Mouse (Mus musculus) lung, adult 2 months (tissue): Measurements from ENCODE around the gene Vmn2r68. TPM values are rescaled to one million over a fixed set of nuclear protein-coding genes. Genes with fewer than 3 reads are reported as not detected.

Experiments
- DNase-seq: peaks from one replicate; pipeline ENCODE4 v3.0.0; 2022
- H3K4me1 ChIP-seq: fragments of 200-500 bp; 2 replicates; pipeline ENCODE4 v1.6.1; 2011; ENCODE audit warnings: low read length; ENCODE audit not compliant: control insufficient read depth, insufficient read depth
- H3K4me3 ChIP-seq: fragments of 200-500 bp; replicated peaks from 2 replicates; pipeline ENCODE3; 2011; ENCODE audit warnings: low read depth, mild to moderate bottlenecking, control low read depth, low read length; ENCODE audit errors: extremely low read depth
- CTCF ChIP-seq: fragments of 200-500 bp; IDR thresholded peaks from 2 replicates; pipeline ENCODE4 v1.5.1; 2011; ENCODE audit warnings: mild to moderate bottlenecking, low read length, control low read depth; ENCODE audit not compliant: insufficient read depth
- POLR2A ChIP-seq: fragments of 200-500 bp; IDR thresholded peaks from 2 replicates; pipeline ENCODE4 v1.6.1; 2011; ENCODE audit warnings: low read depth, mild to moderate bottlenecking, control low read depth, low read length, borderline replicate concordance; ENCODE audit errors: extremely low read depth
- polyA plus RNA-seq: library from polyadenylated mRNA; depleted of rRNA; stranded (reverse); fragments of >200 nt; gene quantifications from 2 replicates; pipeline ENCODE4 v1.2.3, GENCODE M21; 2012; rRNA removed

The Vmn2r68 gene
- not detected in 2 replicates for polyA plus RNA-seq

DNA sequence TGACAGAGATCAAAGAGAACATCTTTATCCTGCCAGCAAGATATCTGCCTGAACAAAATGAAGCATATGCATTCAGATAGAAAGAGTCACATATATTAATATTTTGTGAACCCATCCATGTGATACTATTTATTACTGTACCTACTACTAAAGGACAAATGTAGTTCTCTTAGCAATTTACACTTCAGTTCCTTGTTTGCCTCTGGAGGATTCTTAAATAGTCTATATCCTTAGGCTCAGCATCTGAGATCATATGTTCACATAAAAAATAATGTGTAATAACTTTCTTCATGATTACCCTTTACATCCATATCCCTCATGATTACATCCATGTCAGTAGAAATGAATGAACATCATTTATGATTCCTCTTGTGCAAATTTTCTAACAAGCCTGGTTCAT is at the start of gene Vmn2r68:
Gene Vmn2r68, minus strand, starts transcription at position 101 of the 400 bp plus-strand sequence.
- TF ChIP-seq POLR2A = no peak
- no peak for TF ChIP-seq CTCF
- Histone ChIP-seq H3K4me1 (no peaks in the 10 kb centered on the region), H3K4me3 (no peak within 1 kb of the TSS)
- no peak for DNase-seq

Other genes starting within 250 kb of the Vmn2r68 start
- not detected in 2 replicates for gene Vmn2r66, start 225.5 kb downstream of the Vmn2r68 start, polyA plus RNA-seq
- not detected in 2 replicates for gene Vmn2r67, start 81.8 kb downstream of the Vmn2r68 start, polyA plus RNA-seq
- not detected in 2 replicates for gene Vmn2r69, start 178.1 kb upstream of the Vmn2r68 start, polyA plus RNA-seq